Mouse (Mus musculus): ENCODE measurements around the gene Slc9a4.
"Not testable (repeated sequence)": the region's sequence is repeated elsewhere in the genome, so short reads cannot be mapped to it uniquely, and the experiment has no call there.

The Slc9a4 gene

GRCm38 (mm10) chr1:40579784-40580183 lies at the start of gene Slc9a4:
Gene Slc9a4, plus strand, starts transcription at chr1:40580081.
- peak; percentile 26 for DNase-seq

- no peak for DNase-seq
These were observed 42.3 kb upstream of the Slc9a4 start for GRCm38 (mm10) chr1:40537577-40537976.

DNA sequence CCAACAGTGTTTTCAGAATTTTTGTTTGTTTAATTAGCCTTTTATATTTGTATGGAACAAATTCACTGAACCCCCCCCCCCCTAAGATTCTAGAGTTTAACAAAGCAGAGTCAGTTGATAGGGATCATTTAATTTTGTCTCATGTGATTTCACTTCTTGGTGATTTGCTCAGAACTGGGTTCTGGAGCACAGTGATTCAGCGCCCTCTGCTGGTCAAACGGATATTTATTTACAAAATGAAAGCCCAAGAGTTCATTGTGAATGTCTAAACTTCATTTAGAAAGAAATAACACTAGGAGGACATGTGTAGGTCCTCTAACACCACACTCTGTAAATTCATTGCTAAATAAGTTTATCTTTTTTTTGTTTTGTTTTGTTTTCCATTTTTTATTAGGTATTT lies 35.2 kb upstream of the Slc9a4 start:
- peak; percentile 70 for DNase-seq

DNA sequence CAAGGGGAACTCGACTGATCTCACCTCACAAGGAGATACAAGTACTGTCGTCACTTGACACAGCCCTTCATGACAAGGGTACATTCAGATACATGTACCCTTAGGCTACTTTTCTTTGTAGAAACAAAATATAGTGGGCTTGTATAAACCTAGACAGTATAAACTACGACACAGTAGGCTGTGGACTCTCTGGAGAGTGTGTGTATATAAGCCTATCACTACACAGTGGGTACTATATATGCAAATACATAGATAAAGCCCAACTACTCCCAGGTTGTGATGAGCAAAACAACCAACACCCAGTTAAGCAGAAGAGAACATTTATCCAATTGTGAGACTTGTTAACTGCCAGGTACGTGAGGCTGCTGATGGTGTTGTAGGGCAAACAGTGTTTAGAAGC lies 33.2 kb upstream of the Slc9a4 start:
- no peak for DNase-seq

DNA sequence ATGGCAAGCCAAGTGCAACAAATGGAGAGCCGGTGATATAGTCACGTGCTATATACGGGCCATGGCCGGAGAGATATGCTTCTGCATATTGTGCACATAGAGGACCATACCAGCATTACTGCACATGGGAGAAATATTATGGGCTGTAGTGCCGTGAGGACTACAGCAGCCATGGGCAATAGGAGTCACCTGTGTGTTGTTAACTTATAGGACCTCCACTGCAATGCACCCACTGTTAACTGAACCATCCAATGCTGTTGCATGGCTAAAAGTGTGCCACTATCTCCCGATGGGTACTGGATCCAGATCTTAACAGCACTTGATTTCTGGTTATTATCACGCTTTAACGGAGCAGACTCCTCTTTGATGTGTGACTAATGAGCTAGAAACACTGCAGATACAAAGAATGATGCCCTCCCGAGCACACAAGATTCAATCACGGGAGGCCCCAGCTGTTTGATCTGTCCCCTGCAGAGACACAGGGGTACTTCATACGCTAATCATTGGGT lies 32.8 kb upstream of the Slc9a4 start:
- DNase-seq: no peak

- DNase-seq: no peak
These were observed 32.1 kb upstream of the Slc9a4 start for GRCm38 (mm10) chr1:40547762-40548161.

GRCm38 (mm10) chr1:40569374-40569773 lies 10.5 kb upstream of the Slc9a4 start:
- DNase-seq: no peak

GRCm38 (mm10) chr1:40580269-40580668 lies 388 bp downstream of the Slc9a4 start:
- DNase-seq: no peak

DNA sequence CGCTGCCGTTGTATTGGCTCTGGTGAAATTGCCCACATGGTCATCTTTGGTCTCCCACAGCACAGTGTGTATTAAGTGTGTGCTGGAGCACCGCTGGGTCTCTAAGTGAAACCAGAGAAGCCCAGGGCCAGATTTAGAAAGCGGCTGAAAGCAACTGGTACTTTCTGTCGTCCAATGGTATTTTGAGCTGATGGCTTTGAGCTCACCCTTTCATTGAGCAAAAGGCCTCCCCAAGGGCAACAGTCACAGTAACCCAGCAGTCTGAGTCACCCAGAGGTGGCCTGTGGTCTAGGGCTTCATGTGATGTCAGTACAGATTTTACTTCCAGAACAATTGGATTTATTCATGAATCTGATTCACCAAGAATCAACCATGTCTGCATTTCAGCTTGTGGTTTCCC lies 6.9 kb downstream of the Slc9a4 start:
- DNase-seq: no peak

DNA sequence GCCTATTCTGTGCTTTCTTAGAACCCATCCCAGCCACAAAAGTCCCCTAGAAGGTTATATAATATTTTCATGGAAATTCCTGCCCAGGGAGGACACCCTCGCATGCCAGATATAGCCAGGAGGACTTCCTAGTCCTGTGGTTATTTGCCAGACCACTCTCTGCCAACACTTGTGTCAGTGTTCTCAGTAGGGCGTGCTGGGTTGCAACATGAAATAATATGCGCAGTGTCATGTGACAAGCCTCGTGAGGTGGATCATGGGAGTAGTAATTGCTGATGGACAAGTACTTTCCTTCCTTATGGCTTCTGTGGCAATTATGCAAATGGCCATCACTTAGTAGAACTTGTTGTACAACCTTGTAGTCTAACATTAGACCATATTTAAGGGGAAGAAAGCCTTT lies 11.1 kb downstream of the Slc9a4 start:
- DNase-seq: no peak

- DNase-seq: no peak
These were observed 17.9 kb downstream of the Slc9a4 start for GRCm38 (mm10) chr1:40597822-40598221.

DNA sequence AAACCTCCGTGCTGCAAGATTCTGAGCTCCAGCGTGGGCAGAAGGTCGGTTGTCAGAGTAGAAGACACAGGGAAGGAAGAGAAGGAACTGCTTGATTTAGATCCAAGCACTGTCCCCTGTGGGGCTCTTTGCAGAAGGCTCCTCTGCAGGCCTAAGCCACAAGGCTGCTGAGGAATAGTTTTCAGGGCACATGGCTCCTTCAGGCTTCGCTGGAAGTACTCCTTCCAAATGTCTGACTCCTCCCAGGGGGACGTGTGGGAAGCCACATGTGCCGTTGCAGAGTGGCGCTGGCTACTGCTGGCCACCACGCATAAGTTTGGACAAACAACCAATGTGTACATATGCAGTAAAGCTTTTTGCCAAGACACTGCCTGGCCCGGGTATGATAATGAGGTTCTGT lies 19.8 kb downstream of the Slc9a4 start:
- not testable (repeated sequence) for DNase-seq

DNA sequence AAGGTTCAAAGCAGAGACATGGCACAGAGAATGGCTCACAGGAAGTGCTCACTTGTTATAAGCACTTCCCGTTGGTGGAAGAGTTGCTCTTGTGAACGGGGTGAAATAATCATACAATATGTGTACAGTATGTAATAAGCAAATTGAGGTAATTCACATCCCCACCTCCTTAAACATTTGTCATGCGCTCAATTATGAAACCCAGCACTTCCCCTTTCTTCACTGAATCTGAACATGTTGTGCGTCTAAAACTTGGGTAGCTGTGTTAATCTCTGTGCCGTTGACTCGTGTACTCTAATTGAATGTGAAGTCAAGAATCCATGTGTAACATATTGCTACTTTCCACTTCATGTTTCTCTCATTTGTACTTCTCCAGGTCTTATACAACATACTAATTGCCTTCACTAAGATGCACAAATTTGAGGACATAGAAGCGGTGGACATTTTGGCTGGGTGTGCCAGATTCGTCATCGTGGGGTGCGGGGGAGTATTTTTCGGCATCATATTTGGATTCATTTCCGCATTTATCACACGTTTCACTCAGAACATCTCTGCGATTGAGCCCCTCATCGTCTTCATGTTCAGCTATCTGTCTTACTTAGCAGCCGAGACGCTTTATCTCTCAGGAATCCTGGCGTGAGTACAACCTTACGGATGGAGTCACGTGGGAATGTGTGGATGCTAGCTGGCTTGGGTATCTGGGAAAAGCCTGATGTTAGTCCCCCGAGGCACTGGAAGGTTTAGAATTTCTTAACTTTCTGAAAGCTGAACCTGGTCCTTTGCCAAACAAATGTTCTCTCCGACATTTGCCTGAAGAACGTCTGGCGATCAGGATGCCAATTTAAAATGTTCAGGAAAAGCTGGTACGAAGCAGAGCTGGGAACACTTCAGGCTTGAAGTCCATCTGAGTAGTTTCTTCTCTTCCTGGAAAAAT lies 20.8 kb downstream of the Slc9a4 start:
- DNase-seq: no peak

- DNase-seq: no peak
These were observed 21.6 kb downstream of the Slc9a4 start for GRCm38 (mm10) chr1:40601461-40601860.

GRCm38 (mm10) chr1:40613219-40613618 lies 33.3 kb downstream of the Slc9a4 start:
- DNase-seq: no peak

DNA sequence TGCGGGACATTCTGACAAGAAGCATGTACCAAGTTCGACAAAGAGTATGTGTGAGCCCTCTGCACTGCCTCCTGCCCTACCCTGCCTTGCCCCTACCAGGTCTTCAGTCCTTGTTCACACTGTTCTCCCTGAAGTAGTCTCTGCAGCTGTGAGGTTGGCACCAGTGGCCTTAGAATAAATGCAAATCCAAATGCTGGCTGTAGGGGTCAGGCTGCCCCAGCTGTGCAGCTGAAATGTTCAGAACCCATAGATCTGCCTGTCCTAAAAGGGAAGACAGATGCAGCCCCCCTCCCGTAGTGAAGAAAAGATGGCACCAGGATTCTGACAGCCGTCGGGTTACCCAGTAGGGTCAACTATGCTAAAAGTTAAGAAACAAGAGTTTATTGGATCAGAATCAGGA lies 39.2 kb downstream of the Slc9a4 start:
- peak; percentile 5 for DNase-seq

GRCm38 (mm10) chr1:40619871-40620270 lies 40.0 kb downstream of the Slc9a4 start:
- DNase-seq: no peak

- DNase-seq: no peak
These were observed 45.1 kb downstream of the Slc9a4 start for GRCm38 (mm10) chr1:40624954-40625353.

DNA sequence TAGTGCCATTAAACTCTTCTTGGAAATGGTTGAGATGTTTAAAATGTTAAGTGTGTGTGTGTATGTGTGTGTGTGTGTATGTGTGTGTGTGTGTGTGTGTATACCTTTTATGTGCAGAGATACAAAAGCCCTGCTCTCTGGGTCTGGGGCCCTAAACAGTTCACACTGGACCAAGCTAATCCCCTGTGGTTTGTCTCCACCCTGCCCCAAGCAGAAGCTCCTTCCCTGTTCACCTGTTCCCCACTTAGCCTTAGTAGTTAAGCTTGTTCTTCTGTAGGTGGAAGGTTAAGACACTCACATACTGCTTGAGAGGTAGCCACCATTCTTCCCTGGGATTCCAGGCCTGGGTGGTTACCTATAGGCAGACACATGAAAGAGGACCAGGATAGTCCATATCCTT lies 47.1 kb downstream of the Slc9a4 start:
- DNase-seq: no peak

DNA sequence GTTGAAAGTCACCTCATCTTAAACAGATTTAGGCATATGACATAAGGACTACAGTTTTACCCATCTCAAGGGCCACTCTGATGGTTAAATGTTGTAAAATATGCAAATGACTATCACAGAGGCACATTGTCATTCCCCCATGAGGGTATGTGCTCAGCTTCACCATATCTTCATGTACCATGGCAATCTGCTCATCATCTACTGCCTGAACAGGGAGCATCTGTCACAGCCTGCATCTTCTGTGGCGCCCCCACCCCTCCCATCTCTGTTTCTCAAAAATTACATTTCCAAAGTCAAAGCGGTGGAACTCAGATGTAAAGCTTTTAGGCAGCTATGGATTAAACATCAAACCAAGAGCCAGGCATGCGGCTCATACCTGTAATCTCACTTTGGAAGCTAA lies 48.6 kb downstream of the Slc9a4 start:
- DNase-seq: no peak

DNA sequence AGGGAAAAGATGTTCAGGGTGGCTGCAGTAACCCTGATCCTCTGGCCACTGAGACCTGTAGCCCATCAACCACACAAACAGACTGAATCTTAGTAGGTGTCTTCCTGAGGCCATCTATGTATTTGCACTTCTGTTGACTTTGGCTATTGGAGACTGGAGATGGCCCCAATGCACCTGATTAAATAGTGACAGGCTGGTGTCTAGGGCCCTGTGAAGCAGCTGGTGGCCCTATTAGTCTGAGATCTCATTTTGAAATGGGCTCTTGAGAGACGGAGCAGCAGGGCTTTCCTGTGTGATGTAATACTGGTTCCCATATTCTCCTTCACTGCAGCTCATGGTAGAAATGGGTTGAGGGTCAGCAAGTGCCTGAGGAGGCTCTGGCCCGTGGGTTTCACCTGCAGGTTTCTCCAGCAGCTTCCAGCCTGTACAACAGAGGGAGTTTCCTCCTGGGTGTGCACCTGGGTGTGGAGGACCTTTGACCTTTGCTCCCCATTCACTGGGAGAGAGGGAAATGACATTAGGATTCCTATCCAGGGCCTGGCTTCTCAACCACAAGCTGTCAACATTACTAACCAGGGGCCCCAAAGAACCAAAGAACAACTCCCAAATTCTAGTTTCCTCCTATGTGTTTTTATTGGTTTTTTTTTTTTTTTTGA lies 52.7 kb downstream of the Slc9a4 start:
- no peak for DNase-seq

GRCm38 (mm10) chr1:40634608-40635007 lies 54.7 kb downstream of the Slc9a4 start:
- DNase-seq: no peak

DNA sequence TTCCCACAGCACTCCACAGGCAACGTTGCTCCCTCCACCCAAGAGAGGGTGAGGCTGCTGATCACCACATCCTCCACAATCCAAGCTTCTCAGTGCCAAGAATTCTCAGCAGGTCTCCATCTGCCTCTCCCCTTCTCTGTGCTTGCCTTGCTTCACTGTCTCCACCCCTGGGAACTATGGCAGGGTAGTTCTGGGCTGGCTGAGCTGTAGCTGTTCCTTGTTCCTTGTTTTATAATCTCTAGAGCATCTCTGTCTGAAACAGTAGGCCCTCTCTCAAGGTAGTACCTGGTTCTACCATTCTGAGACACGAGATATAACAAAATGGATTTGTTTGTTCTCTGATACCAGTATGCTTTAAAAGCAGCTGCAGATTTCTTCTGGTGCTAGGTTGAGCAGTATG lies 68.4 kb downstream of the Slc9a4 start:
- no peak for DNase-seq
